Mouse (Mus musculus) spleen, adult 2 months (tissue): ENCODE data around the gene Gm20817.
"Not testable (repeated sequence)": the region's sequence is repeated elsewhere in the genome, so short reads cannot be mapped to it uniquely, and the experiment has no call there.

Experiments
- CTCF ChIP-seq: fragments of 200-500 bp; IDR thresholded peaks from 2 replicates; pipeline ENCODE4 v1.5.1; 2011; ENCODE audit warnings: mild to moderate bottlenecking, inconsistent platforms; ENCODE audit not compliant: insufficient read depth, insufficient read length, insufficient replicate concordance; ENCODE audit errors: extremely low read depth
- POLR2A ChIP-seq: fragments of 200-500 bp; IDR thresholded peaks from 2 replicates; pipeline ENCODE4 v1.6.1; 2011; ENCODE audit warnings: low read depth, low read length, inconsistent platforms

DNA sequence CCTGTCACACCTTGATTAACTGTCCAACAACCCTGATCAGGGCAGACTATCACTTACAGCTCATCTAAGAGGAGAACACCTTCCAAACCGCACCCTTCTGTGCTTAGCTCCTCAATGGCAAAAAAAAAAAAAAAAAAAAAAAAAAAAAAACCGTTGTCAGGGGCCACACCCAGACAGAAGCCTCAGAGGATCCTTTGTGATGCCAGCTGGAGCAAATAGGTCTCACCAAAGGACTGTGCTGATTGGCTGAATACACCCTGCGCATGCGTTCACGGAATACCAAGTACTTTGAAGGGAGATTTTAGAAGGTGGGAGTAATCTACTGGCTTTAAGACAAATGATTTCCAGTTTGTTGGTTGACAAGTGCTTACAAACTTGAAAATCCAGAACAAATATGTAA is at the start of gene Gm20817:
- not testable (repeated sequence) for TF ChIP-seq POLR2A, CTCF
